Mouse (Mus musculus) kidney, postnatal 25 days (tissue): ENCODE results near the gene Hesx1.

Source experiments
- DNase-seq, 2 experiments: peaks; one replicate each; pipeline ENCODE4 v3.0.0; 2021; ENCODE audit warnings: mixed read lengths in 2 of 2

Gene Hesx1

GRCm38 (mm10) chr14:27017936-27018335 lies 23.7 kb downstream of the Hesx1 start:
- no peak for DNase-seq

- DNase-seq = peak in 1 of 2 experiments; percentile 37
These were observed 25.6 kb downstream of the Hesx1 start for GRCm38 (mm10) chr14:27019850-27020249.

DNA sequence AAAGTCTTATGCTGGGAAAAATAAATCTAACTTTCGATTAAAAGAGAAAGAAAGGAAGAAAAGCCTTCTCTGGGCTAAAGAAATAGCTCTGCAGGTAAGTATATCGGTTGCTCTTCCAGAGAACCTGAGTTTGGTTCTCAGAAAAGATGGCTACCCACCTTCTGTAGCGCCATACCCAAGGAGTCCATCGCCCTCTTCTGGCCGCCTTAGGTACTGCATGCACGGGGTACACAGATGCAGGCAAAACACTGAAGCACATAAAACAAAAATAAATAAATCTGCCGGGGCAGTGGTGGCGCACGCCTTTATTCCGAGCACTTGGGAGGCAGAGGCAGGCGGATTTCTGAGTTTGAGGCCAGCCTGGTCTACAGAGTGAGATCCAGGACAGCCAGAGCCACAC lies 28.7 kb downstream of the Hesx1 start:
- peak; percentile 67 to 82 for DNase-seq

GRCm38 (mm10) chr14:27024664-27025063 lies 30.4 kb downstream of the Hesx1 start:
- no peak for DNase-seq

GRCm38 (mm10) chr14:27029771-27030173 lies 35.6 kb downstream of the Hesx1 start:
- DNase-seq = peak; percentile 50 to 65

GRCm38 (mm10) chr14:27031142-27031541 lies 36.9 kb downstream of the Hesx1 start:
- peak; percentile 79 to 92 for DNase-seq

DNA sequence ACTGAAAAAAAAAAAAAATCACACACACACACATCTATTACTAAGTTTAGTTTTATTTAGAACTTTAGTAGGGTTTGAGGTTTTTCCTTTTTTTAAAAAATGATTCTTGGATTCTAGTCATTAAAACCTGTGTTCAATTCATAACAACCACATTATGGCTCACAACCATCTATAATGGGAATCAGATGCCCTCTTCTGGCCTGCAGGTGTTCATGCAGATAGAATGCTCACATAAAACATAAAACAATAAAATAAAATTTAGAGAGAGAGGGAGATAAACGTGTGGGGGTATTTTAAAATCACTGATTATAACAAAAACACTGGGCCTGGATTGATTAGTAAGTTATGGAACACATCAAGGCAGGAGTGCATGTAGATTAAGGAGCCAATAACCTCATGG lies 43.3 kb downstream of the Hesx1 start:
- DNase-seq = no peak

- DNase-seq = peak; percentile 96 to 97
These were observed 44.6 kb downstream of the Hesx1 start, which contains the start of gene Il17rd for GRCm38 (mm10) chr14:27038783-27039182. Il17rd (plus strand) TSS chr14:27038941.

DNA sequence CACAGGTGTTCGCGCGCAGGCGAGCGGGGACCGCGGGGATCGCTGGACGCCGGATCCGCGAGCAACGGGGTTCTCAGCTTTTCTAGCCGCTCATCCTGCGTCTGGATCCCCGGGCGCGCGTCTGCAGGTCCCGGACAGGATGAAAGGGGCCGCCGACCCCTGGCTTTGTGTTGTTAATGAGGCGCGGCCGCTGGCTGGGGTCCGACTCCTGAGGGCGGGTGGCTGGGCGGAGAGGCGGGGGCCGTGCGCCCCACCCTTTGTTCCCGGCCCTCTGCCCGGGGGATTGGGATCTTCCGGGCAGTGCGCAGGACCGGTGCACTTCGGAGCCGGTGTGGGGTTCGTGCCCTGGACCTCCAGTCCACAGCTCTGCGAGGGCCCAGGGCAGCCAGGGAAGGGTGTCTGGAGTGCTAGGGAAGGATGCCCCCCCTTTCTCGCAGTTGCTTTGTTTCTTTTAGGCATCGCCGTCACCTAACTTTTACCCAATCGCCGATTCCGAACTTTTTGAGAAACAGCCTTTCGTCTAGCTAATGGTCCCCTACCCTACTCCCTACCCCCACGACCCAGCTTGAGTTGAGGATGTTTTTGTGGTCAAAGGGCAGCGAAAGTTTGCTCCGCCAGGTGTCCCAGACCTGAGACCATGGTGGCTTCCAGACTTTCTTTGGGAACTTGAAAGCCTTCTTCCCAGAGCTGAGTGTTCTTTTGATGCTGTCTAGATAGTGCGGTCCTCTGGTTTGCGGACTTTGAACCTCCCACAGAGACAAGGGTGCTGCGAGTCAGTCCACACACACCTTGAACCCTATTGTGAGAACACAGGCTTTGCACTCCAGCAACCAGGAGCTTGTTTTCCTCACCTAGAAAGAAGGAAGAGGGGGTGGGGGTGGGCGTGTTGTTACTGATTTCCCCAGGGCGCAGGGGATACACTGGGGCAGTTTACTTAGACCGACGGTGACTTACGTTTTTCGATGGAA lies 45.3 kb downstream of the Hesx1 start:
- DNase-seq = peak; percentile 45 to 56

GRCm38 (mm10) chr14:27040451-27040850 lies 46.2 kb downstream of the Hesx1 start:
- DNase-seq = no peak

DNA sequence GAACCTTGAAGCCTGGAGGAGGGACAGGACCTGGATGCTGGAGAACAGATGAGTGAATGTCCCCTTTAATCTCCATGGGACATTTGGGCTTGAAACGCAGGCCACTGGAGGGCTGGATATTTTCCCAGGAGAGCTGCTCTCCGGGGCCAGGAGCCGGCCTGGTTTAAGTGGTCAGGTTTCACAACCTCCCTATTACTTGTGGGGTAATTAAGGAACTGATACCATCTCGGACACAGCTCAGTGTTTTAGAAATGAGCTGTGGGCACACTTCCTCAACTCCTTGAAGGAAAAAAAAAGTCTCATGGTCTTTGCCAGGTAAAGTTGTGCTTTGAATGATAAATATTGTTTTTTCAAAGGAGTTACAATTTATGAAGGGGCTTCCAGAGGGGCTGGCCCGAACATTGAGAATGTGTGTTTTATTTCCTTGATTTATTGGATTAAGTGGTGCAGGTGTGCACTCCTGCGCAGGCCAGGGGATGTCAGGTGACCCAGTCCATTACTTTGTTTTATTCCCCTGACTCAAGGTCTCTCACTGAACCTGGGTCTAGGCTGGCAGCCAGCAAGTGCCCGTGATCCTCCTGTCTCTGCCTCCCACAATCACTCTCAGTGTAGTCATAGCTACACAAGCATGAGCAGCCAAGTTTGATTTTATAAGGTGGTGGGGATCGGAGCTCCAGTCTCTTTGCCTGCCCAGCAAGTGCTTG lies 48.2 kb downstream of the Hesx1 start:
- peak; percentile 67 to 84 for DNase-seq

DNA sequence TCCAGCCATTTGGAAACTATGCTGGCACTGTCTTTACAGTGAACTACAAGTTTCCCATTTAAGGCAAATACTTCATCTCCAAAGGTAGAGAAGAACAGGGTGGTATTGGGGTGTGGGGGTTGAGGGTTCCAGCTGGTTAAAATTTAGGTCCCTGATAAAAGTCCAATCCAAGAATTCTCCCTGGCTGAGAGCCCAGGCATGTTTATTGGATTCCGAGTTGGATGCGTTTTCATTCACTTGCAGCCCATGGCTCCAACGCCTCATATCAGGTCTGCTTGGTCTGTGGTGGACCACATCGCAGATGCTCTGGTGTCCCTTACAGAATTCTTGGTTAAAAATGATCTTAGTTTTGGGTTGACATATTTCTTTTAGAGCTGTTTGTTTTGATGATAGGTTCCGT lies 49.2 kb downstream of the Hesx1 start:
- DNase-seq = peak; percentile 51 to 69

- peak; percentile 21 to 61 for DNase-seq
These were observed 50.2 kb downstream of the Hesx1 start for GRCm38 (mm10) chr14:27044221-27044966.

- peak; percentile 24 to 51 for DNase-seq
These were observed 50.7 kb downstream of the Hesx1 start for GRCm38 (mm10) chr14:27044967-27045361.

- DNase-seq = no peak
These were observed 54.2 kb downstream of the Hesx1 start for GRCm38 (mm10) chr14:27048231-27048956.

GRCm38 (mm10) chr14:27050043-27050442 lies 55.8 kb downstream of the Hesx1 start:
- no peak for DNase-seq

DNA sequence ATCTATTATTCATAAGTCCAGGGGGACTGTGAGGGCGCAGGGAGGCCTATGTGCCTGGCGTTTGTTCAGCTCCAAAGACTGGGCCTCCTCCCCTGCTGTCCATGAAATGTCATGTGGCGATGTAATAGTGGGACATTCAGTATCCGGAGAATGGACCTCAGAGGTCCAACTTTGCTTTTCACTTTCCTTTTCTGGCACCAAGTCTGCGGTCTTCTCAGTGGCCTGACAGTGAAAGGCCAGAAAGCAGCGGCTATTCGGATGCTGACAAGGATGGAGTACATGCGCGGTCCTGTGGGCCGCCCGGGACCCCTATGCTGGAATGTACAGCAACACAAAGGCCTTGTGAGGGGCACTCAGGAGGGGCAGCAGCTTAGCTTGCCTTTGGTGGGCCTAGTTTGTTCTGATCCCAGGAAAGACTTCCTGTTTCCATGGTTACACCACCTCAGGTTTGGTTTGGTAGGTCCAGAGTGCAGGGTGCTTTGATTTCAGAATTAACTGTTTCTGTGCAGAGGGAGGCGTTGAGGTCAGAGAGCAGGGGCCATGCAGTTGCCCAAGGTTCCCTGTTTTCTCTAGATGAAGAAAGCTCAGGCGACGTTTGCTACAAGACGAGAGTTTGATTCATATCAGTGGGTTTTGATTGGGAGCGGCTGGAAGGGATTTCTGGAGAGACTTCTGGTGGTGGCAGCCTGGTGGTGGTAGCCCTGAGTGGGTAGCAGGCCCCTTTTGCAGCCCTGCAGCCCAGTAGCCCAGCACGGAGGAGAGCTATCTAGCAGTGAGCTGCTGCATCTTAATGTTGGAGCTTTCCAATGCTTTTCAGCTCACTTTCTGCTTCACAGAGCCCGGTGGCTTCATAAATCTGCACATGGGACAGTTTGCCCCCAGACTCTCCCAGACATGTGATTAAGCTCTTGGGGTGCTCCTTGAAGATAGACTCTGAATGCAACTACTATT lies 56.6 kb downstream of the Hesx1 start:
- DNase-seq = peak in 1 of 2 experiments; percentile 12

GRCm38 (mm10) chr14:27051511-27051895 lies 57.3 kb downstream of the Hesx1 start:
- DNase-seq = no peak
